20 mouse cellular contexts compared by ENCODE assay signal in the genomic region with DNA sequence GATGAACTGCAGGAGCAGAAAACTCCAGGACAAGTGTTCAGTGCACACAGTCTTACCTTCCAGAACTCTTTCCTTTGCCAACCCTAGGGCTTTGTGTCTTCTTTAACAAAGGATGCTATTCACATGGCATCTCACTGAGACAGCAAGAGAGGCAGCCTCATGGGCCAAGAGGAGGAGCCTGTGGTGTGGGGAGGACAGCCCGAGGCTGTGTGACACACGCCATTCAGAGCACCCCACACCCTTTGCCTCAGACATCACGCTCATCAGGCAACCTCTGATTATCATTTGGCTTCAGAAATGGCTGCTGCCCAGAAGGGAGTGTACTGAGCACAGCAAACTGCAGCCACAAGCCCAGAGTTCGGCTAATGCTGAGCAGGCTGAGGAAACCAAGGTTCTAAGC.
DNase-seq lines count a peak whose midpoint lies in the region; ATAC-seq lines count a peak whose summit lies in the region.
"Had no signal": no experiment of that assay in that cellular context is flagged by ENCODE, and none has a peak within 500 bp of the region (broad histone marks: within the 10 kb centered on the region; RNA-seq: fewer than 3 reads in every experiment).

No protein-coding gene starts in this region.

- ATAC-seq in frontal cortex, adult (ENCODE audit: low TSS enrichment), result 0 out of 2 replicates have a peak, but pooled peaks have one; percentile 14
- ATAC-seq: activated CD4-positive, CD25-positive, alpha-beta regulatory T cell, adult 4 months; forebrain, embryonic 15.5 days; liver, embryonic 12.5 days had no signal

- no peak for DNase-seq in frontal cortex, postnatal 10 days (ENCODE audit: low spot score in 2 of 2)
- DNase-seq in layer of hippocampus, adult 9-11 months, result peak; percentile 58
- no peak for DNase-seq in layer of hippocampus, adult 9-10 months (ENCODE audit: low spot score)
- DNase-seq in CD4-positive helper T cell, adult 2 months (ENCODE audit: low read depth, low spot score), result peak; percentile 27
- DNase-seq in induced T-regulatory cell, adult 2 months (ENCODE audit: low read depth), result peak; percentile 63
- DNase-seq in kidney, postnatal 10 days, result no peak
- DNase-seq: adrenal gland, adult 8-10 months; cerebellum, adult 2 months; cerebellum, postnatal 25 days; gastrocnemius, postnatal 25 days; heart, adult 2 months; heart, postnatal 4 days; kidney, adult 2 months; lung, adult 18-20 months; lung, postnatal 10 days; right cerebral cortex, postnatal 14 days had no signal

Comparison
In these comparisons a context has a peak if more than half of its experiments do, and no peak if none do; other contexts are left out.
1. DNase-seq: peak in layer of hippocampus, adult 9-11 months (single experiment), CD4-positive helper T cell, adult 2 months (single experiment) and induced T-regulatory cell, adult 2 months (single experiment); none in frontal cortex, postnatal 10 days (0 of 2), layer of hippocampus, adult 9-10 months (single experiment) and kidney, postnatal 10 days (single experiment).